Mouse (Mus musculus) spleen, adult 2 months (tissue): ENCODE measurements around the gene Hecw1. TPM values are rescaled to one million over a fixed set of nuclear protein-coding genes. Genes with fewer than 3 reads are reported as not detected.

Experiments used
- DNase-seq, 2 experiments: peaks; one replicate each; pipeline versions ENCODE4 v3.0.0 to v3.0.0-alpha.2; 2012 to 2021; ENCODE audit warnings: low spot score in 2 of 2, low read depth in 1 of 2
- H3K27ac ChIP-seq: fragments of 200-500 bp; 2 replicates; pipeline ENCODE4 v1.5.1; 2012; ENCODE audit warnings: low read length, inconsistent platforms; ENCODE audit not compliant: insufficient read depth
- H3K27me3 ChIP-seq: fragments of 200-500 bp; 2 replicates; pipeline ENCODE4 v1.6.1; 2012; ENCODE audit warnings: mild to moderate bottlenecking, moderate library complexity, low read length, inconsistent platforms; ENCODE audit not compliant: control insufficient read depth, insufficient read depth
- H3K36me3 ChIP-seq: fragments of 200-500 bp; 2 replicates; pipeline ENCODE4 v1.6.1; 2012; ENCODE audit warnings: mild to moderate bottlenecking, low read length, inconsistent platforms; ENCODE audit not compliant: control insufficient read depth, insufficient read depth
- H3K4me1 ChIP-seq: fragments of 200-500 bp; 2 replicates; pipeline ENCODE4 v1.6.1; 2011; ENCODE audit warnings: inconsistent platforms; ENCODE audit not compliant: control insufficient read depth, insufficient read depth, insufficient read length
- H3K4me3 ChIP-seq: fragments of 200-500 bp; 2 replicates; pipeline ENCODE4 v1.5.1; 2011; ENCODE audit warnings: mild to moderate bottlenecking, inconsistent platforms; ENCODE audit not compliant: insufficient read depth, insufficient read length; ENCODE audit errors: extremely low read depth
- CTCF ChIP-seq: fragments of 200-500 bp; IDR thresholded peaks from 2 replicates; pipeline ENCODE4 v1.5.1; 2011; ENCODE audit warnings: mild to moderate bottlenecking, inconsistent platforms; ENCODE audit not compliant: insufficient read depth, insufficient read length, insufficient replicate concordance; ENCODE audit errors: extremely low read depth
- POLR2A ChIP-seq: fragments of 200-500 bp; IDR thresholded peaks from 2 replicates; pipeline ENCODE4 v1.6.1; 2011; ENCODE audit warnings: low read depth, low read length, inconsistent platforms
- WGBS: fragments of 180-500 bp; shearing (Covaris S2); methylation state at CpG from one replicate; pipeline ENCODE4 v1.1.7; 2018; 5-methylcytosine and 5-hydroxymethylcytosine counted together
- polyA plus RNA-seq: library from polyadenylated mRNA; depleted of rRNA; stranded (reverse); fragments of >200 nt; gene quantifications from 2 replicates; pipeline ENCODE4 v1.2.3, GENCODE M21; 2012

Gene Hecw1
- polyA plus RNA-seq, 1 experiment: 0.95 TPM

DNA sequence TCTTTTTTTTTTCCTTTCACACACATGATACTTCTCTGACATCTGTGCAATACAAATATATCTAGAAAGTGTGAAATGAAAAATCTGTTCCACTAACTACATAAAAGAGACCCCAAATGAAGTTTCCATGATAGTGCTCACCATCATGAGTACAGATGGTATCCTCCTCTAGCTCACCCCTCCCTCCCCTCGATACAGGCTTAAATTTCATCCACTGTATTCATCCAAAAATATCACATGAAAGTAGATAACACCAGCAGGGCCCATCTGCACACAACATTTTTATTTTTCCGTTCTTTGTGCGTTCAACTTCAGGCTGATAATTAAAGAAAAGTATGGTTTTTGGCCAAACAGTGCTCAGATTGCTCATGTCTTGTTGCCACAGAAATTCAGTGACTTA, 5.5 kb downstream of the Hecw1 start:
- no peaks in the 10 kb centered on the region for H3K36me3 ChIP-seq

DNA sequence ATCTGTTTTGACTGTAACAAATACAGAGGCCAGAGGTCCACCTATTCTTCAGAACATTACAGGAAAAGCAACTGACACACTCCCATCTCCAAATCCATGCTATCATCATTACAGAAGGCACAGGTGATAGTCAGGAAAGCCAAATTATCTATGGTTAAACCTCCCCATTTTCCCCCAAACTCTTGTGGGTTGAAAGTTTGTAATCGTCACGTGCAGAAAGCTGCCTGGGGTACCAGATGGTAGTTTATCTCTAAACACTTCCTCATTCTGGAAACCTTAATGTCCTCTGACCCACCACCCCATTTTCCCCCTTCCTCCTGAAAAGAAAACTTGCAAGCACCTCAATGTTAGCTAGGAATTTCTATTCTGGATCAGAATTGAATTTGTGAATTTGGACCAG, 7.9 kb downstream of the Hecw1 start:
- Histone ChIP-seq H3K27ac (no peak overlapping the region), H3K36me3 (no peaks in the 10 kb centered on the region), H3K4me1 (no peaks in the 10 kb centered on the region), H3K27me3 (no peaks in the 10 kb centered on the region), H3K4me3 (no peak overlapping the region)
- TF ChIP-seq POLR2A: no peak
- TF ChIP-seq CTCF: no peak
- no peak for DNase-seq
- WGBS: 34% methylated on average over 2 of the region's 2 CpGs

More for the DNA sequence above, 5.5 kb downstream of the Hecw1 start:
- H3K4me1 ChIP-seq: no peaks in the 10 kb centered on the region
- no peak overlapping the region for H3K4me3 ChIP-seq
- no peak for DNase-seq
- peaks cover 2% of the 10 kb centered on the region for H3K27me3 ChIP-seq
- no peak for TF ChIP-seq POLR2A
- TF ChIP-seq CTCF: no peak
- WGBS: 84% methylated on average over 3 of the region's 3 CpGs
- H3K27ac ChIP-seq: no peak overlapping the region

DNA sequence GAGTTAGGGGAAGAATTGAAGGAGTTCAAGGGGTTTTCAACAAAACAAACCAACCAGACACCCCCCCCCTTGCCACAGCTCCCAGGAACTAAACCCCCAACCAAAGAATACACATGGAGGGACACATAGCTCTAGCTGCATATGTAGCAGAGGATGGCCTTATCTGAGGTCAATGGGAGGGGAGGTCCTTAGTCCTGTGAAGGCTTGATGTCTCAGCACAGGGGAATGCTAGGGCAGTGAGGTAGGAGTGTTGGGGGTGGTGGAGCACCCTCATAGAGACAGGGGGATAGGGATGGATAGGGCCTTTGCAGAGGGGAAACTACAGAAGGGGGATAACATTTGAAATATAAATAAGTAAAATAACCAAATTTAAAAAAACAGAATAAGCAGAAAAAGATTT, 9.1 kb downstream of the Hecw1 start:
- no peaks in the 10 kb centered on the region for H3K36me3 ChIP-seq
- no peaks in the 10 kb centered on the region for H3K27me3 ChIP-seq
- no peak overlapping the region for H3K27ac ChIP-seq
- no peak for TF ChIP-seq CTCF
- TF ChIP-seq POLR2A: no peak
- no peak overlapping the region for H3K4me3 ChIP-seq
- DNase-seq: no peak
- no peaks in the 10 kb centered on the region for H3K4me1 ChIP-seq

DNA sequence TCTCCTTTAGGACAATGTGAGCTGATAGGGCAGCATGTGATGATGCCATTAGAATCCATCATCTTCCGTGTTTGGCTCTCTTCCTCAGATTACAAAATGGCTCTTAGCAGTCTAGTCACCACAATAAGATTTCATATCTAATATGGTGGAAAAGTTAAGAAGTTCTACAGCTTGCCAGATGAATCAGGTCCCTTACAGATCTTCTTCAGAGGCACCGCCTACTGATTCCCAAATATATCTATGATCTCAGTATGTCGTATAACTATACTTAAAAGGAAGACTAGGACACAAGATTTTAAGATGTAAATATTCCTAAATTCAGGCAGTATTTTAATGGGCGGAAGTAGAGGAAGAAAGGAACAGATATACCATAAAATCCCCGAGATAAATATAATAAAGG, 16.3 kb downstream of the Hecw1 start:
- Histone ChIP-seq H3K4me3 (no peak overlapping the region), H3K27me3 (no peaks in the 10 kb centered on the region), H3K36me3 (no peaks in the 10 kb centered on the region), H3K4me1 (no peaks in the 10 kb centered on the region), H3K27ac (no peak overlapping the region)
- WGBS: 85% methylated on average over 5 of the region's 5 CpGs
- TF ChIP-seq POLR2A: no peak
- TF ChIP-seq CTCF: no peak
- no peak for DNase-seq

DNA sequence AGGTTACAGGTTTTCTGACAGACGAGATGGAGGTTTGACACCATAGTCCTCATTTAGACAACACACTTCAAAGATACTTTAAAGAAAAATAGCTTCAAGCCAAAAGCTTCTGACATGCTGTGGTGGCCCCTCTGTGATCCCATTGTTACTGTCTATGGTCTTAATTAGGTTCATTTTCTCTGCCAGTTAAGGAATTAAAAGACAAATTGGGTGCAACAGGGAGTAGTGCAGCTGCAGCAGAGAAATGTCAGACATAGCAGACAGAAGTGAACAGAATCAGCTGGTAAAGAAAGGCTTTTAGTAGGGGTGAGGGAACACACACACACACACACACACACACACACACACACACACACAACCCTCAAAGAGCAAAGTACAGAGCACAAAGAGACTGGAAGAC, 22.8 kb downstream of the Hecw1 start:
- TF ChIP-seq CTCF (no peak), POLR2A (no peak)
- Histone ChIP-seq H3K27me3 (no peaks in the 10 kb centered on the region), H3K4me3 (no peak overlapping the region), H3K36me3 (no peaks in the 10 kb centered on the region), H3K27ac (no peak overlapping the region), H3K4me1 (no peaks in the 10 kb centered on the region)
- DNase-seq: no peak
- WGBS: 79% methylated on average over 1 of the region's 1 CpGs

DNA sequence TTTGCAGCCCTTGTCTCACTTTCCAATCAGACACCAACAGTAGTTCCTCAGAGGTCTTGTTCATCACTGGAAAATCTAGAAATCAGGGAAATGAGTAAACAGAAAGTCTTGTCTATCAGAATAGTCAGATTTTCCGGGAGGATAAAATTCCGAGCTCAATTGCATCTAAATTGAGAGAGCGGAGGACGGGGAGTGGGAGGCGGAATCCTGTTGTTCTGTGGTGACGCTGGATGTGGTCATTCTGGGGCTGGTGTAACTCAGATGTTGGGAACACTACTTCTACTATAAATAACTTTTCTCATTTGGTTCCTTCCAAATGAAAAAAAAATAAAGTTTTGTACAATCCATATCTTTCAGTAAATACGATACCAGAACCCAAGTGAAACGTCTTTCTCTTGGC, 24.2 kb downstream of the Hecw1 start:
- Histone ChIP-seq H3K27ac (no peak overlapping the region), H3K4me1 (no peaks in the 10 kb centered on the region), H3K27me3 (no peaks in the 10 kb centered on the region), H3K36me3 (no peaks in the 10 kb centered on the region), H3K4me3 (no peak overlapping the region)
- TF ChIP-seq POLR2A: no peak
- TF ChIP-seq CTCF: no peak
- 93% methylated on average over 8 of the region's 8 CpGs for WGBS
- no peak for DNase-seq

DNA sequence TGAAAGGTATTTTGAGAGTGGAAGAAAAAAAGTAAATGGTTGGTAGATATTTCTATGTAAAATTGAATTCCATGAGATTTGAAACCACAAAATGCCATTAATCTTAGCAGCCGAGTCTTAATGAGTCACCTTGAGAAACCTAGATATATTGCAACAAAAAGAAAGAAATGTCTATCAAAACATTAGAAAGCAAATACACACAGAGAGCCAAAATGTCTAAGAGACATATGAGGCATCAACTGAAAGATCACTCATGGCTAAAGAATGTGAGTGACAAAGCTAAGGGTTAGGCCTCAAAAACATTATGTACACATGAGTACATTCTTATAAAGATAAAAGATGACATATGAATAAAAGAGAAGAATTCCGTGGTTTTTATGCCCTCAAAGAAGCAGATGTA, 26.1 kb downstream of the Hecw1 start:
- Histone ChIP-seq H3K27me3 (no peaks in the 10 kb centered on the region), H3K4me1 (no peaks in the 10 kb centered on the region), H3K27ac (no peak overlapping the region), H3K36me3 (no peaks in the 10 kb centered on the region), H3K4me3 (no peak overlapping the region)
- WGBS: 63% methylated on average over 2 of the region's 2 CpGs
- DNase-seq: no peak
- TF ChIP-seq CTCF (no peak), POLR2A (no peak)
